Mouse (Mus musculus) ES-Bruce4 (cell line): ENCODE measurements around the gene Gm21972. TPM values are rescaled to one million over a fixed set of nuclear protein-coding genes. Genes with fewer than 3 reads are reported as not detected.

Source experiments
- H3K27ac ChIP-seq: 2 replicates; pipeline ENCODE4 v1.5.1; 2012; ENCODE audit warnings: low read length, inconsistent platforms; ENCODE audit not compliant: insufficient read depth
- H3K27me3 ChIP-seq: 2 replicates; pipeline ENCODE4 v1.6.1; 2012; ENCODE audit warnings: mild to moderate bottlenecking, low read length, inconsistent platforms; ENCODE audit not compliant: control insufficient read depth, poor library complexity, insufficient read depth, severe bottlenecking
- H3K36me3 ChIP-seq: 2 replicates; pipeline ENCODE4 v1.6.1; 2012; ENCODE audit warnings: inconsistent platforms, mild to moderate bottlenecking, low read length, moderate library complexity; ENCODE audit not compliant: control insufficient read depth, poor library complexity, insufficient read depth, severe bottlenecking
- H3K4me1 ChIP-seq: one replicate; pipeline ENCODE4 v1.8.1; 2011; ENCODE audit warnings: low read length; ENCODE audit not compliant: control insufficient read depth, insufficient read depth
- H3K4me3 ChIP-seq: 2 replicates; pipeline ENCODE4 v1.5.1; 2011; ENCODE audit warnings: low read depth, mild to moderate bottlenecking, low read length
- H3K9ac ChIP-seq: 2 replicates; pipeline ENCODE4 v1.6.1; 2012; ENCODE audit warnings: low read depth, mild to moderate bottlenecking, inconsistent platforms; ENCODE audit not compliant: poor library complexity, severe bottlenecking
- H3K9me3 ChIP-seq: replicated peaks from 2 replicates; pipeline ENCODE4 v1.6.1; 2012; ENCODE audit warnings: mild to moderate bottlenecking, low read length, inconsistent platforms; ENCODE audit not compliant: control insufficient read depth, poor library complexity, insufficient read depth, severe bottlenecking
- CTCF ChIP-seq: IDR thresholded peaks from one replicate; pipeline ENCODE4 v1.8.1; 2011; ENCODE audit warnings: low read depth, low read length
- EP300 ChIP-seq: IDR thresholded peaks from 2 replicates; pipeline ENCODE4 v1.6.1; 2011; ENCODE audit warnings: low read depth, low read length; ENCODE audit not compliant: insufficient read depth
- POLR2A ChIP-seq: IDR thresholded peaks from one replicate; pipeline ENCODE4 v1.8.1; 2011; ENCODE audit warnings: low read length; ENCODE audit not compliant: insufficient read depth
- polyA plus RNA-seq: library from polyadenylated mRNA; stranded (reverse); fragments of >200 nt; gene quantifications from 2 replicates; pipeline ENCODE4 v1.2.4, GENCODE M21; 2011; ENCODE audit warnings: low read depth; ENCODE audit not compliant: missing spikeins, insufficient read depth, insufficient read length

Gm21972 gene
- polyA plus RNA-seq, 1 experiment, result 4.1 TPM

- Histone ChIP-seq H3K4me1 (peaks cover 4% of the 10 kb centered on the region), H3K9ac (no peak overlapping the region), H3K9me3 (no peaks in the 10 kb centered on the region), H3K36me3 (no peaks in the 10 kb centered on the region), H3K27ac (no peak overlapping the region), H3K27me3 (no peaks in the 10 kb centered on the region), H3K4me3 (no peak overlapping the region)
- TF ChIP-seq POLR2A, result no peak
- no peak for TF ChIP-seq CTCF
- no peak for TF ChIP-seq EP300
These were observed 65.6 kb downstream of the Gm21972 start for GRCm38 (mm10) chr1:86199026-86199425.

- Histone ChIP-seq H3K4me1 (peaks cover 4% of the 10 kb centered on the region), H3K36me3 (no peaks in the 10 kb centered on the region), H3K9ac (no peak overlapping the region), H3K27ac (no peak overlapping the region), H3K9me3 (no peaks in the 10 kb centered on the region), H3K4me3 (no peak overlapping the region), H3K27me3 (no peaks in the 10 kb centered on the region)
- TF ChIP-seq POLR2A (no peak), EP300 (no peak), CTCF (no peak)
These were observed 67.9 kb downstream of the Gm21972 start for GRCm38 (mm10) chr1:86201312-86201711.

- Histone ChIP-seq H3K9me3 (no peaks in the 10 kb centered on the region), H3K36me3 (no peaks in the 10 kb centered on the region), H3K4me1 (peaks cover 4% of the 10 kb centered on the region), H3K27me3 (no peaks in the 10 kb centered on the region), H3K4me3 (no peak overlapping the region), H3K27ac (no peak overlapping the region), H3K9ac (no peak overlapping the region)
- TF ChIP-seq CTCF (no peak), EP300 (no peak), POLR2A (no peak)
These were observed 69.3 kb downstream of the Gm21972 start for GRCm38 (mm10) chr1:86202617-86203219.

GRCm38 (mm10) chr1:86210676-86211075 lies 77.2 kb downstream of the Gm21972 start:
- Histone ChIP-seq H3K27me3 (no peaks in the 10 kb centered on the region), H3K4me1 (no peaks in the 10 kb centered on the region), H3K27ac (no peak overlapping the region), H3K9me3 (no peaks in the 10 kb centered on the region), H3K4me3 (no peak overlapping the region), H3K36me3 (no peaks in the 10 kb centered on the region; the same call in 1 of the 2 replicates), H3K9ac (no peak overlapping the region)
- TF ChIP-seq EP300, result no peak
- TF ChIP-seq CTCF, result no peak
- TF ChIP-seq POLR2A, result no peak

- Histone ChIP-seq H3K27ac (no peak overlapping the region), H3K36me3 (no peaks in the 10 kb centered on the region; the same call in 1 of the 2 replicates), H3K4me1 (no peaks in the 10 kb centered on the region), H3K27me3 (no peaks in the 10 kb centered on the region), H3K9me3 (no peaks in the 10 kb centered on the region), H3K9ac (no peak overlapping the region), H3K4me3 (no peak overlapping the region)
- no peak for TF ChIP-seq CTCF
- no peak for TF ChIP-seq POLR2A
- no peak for TF ChIP-seq EP300
These were observed 78.1 kb downstream of the Gm21972 start for GRCm38 (mm10) chr1:86211498-86211897.

Other genes starting within 250 kb of the Gm21972 start
- 51.2 and 57.5 TPM in 2 replicates for gene Itm2c, start 239.4 kb upstream of the Gm21972 start, polyA plus RNA-seq
- gene 4933407L21Rik, start 205.2 kb upstream of the Gm21972 start, polyA plus RNA-seq, result not detected in 2 replicates
- not detected in 2 replicates for gene Gpr55, start 172.6 kb upstream of the Gm21972 start, polyA plus RNA-seq
- not detected in 2 replicates for gene Spata3, start 116.8 kb upstream of the Gm21972 start, polyA plus RNA-seq
- 0.42 TPM in 1 of 2 replicates, not detected in the other for gene 2810459M11Rik, start 87.8 kb upstream of the Gm21972 start, polyA plus RNA-seq
- 174 and 180 TPM in 2 replicates for gene Psmd1, start 69.2 kb upstream of the Gm21972 start, polyA plus RNA-seq
- not detected in 2 replicates for gene Htr2b, start 21.7 kb upstream of the Gm21972 start, polyA plus RNA-seq
- gene Armc9, start 21.1 kb downstream of the Gm21972 start, polyA plus RNA-seq, result 13.7 and 15.5 TPM in 2 replicates
- gene B3gnt7, start 169.2 kb downstream of the Gm21972 start, polyA plus RNA-seq, result 54.9 and 55.3 TPM in 2 replicates
- gene Ncl, start 225.8 kb downstream of the Gm21972 start, polyA plus RNA-seq, result 1,350 and 1,473 TPM in 2 replicates